Mouse (Mus musculus) lung, postnatal 0 days (tissue): ENCODE measurements around the gene Dhrs1.

Experiments used
- CTCF ChIP-seq: IDR thresholded peaks from 2 replicates; pipeline ENCODE4 v1.5.1; 2016; ENCODE audit warnings: antibody characterized with exemption, mild to moderate bottlenecking
- EP300 ChIP-seq: IDR thresholded peaks from 2 replicates; pipeline ENCODE4 v1.6.1; 2016; ENCODE audit warnings: antibody characterized with exemption, mild to moderate bottlenecking, control low read depth

- TF ChIP-seq EP300 (no peak), CTCF (peak; percentile 52)
Measured at GRCm38 (mm10) chr14:55785195-55785594, 39.7 kb upstream of the Dhrs1 start.
